Mouse (Mus musculus): ENCODE data around the gene A030003K21Rik.
"Not testable (repeated sequence)": the region's sequence is repeated elsewhere in the genome, so short reads cannot be mapped to it uniquely, and the experiment has no call there.

The A030003K21Rik gene

GRCm38 (mm10) chr1:82913434-82913833 is 29.8 kb downstream of the A030003K21Rik start:
- DNase-seq (ENCODE audit: low read depth in 1 of 2, low spot score in 2 of 2): not testable (repeated sequence)

- DNase-seq (ENCODE audit: low read depth in 1 of 2, low spot score in 2 of 2): no peak
These were observed 30.2 kb downstream of the A030003K21Rik start, which contains the start of gene A030005L19Rik for GRCm38 (mm10) chr1:82913025-82913424. Gene A030005L19Rik (plus strand): TSS chr1:82913325.

- DNase-seq (ENCODE audit: low read depth in 1 of 2, low spot score in 2 of 2): no peak
These were observed 37.3 kb downstream of the A030003K21Rik start for GRCm38 (mm10) chr1:82905886-82906285.

GRCm38 (mm10) chr1:82901201-82901600 is 42.0 kb downstream of the A030003K21Rik start:
- no peak for DNase-seq (ENCODE audit: low read depth in 1 of 2, low spot score in 2 of 2)

- DNase-seq (ENCODE audit: low read depth in 1 of 2, low spot score in 2 of 2): no peak
These were observed 42.6 kb downstream of the A030003K21Rik start for GRCm38 (mm10) chr1:82900567-82900966.

- DNase-seq (ENCODE audit: low read depth in 1 of 2, low spot score in 2 of 2): no peak
These were observed 49.9 kb downstream of the A030003K21Rik start for GRCm38 (mm10) chr1:82893269-82893668.

Data from monocyte, adult 2 months (primary cell).